Mouse (Mus musculus) bone marrow, adult 2 months (tissue): ENCODE results near the gene Tbxas1.

Source experiments
- CTCF ChIP-seq: fragments of 200-500 bp; IDR thresholded peaks from 2 replicates; pipeline ENCODE4 v1.5.1; 2011; ENCODE audit warnings: low read length, control low read depth; ENCODE audit not compliant: control insufficient read depth, insufficient read depth
- POLR2A ChIP-seq: fragments of 200-500 bp; IDR thresholded peaks from 2 replicates; pipeline ENCODE4 v1.6.1; 2011; ENCODE audit warnings: low read depth, mild to moderate bottlenecking, control low read depth, low read length, borderline replicate concordance; ENCODE audit not compliant: control insufficient read depth

GRCm38 (mm10) chr6:38835217-38835616 is 40.0 kb upstream of the Tbxas1 start:
- no peak for TF ChIP-seq CTCF
- no peak for TF ChIP-seq POLR2A
